Mouse (Mus musculus): Measurements from ENCODE around the gene Cers1. TPM values are rescaled to one million over a fixed set of nuclear protein-coding genes. Genes with fewer than 3 reads are reported as not detected.

Gene Cers1
- polyA plus RNA-seq, 1 experiment from 2014 or later: 42.9 TPM

- WGBS: under 1% methylated on average over 40 of the region's 40 CpGs
Observed at GRCm38 (mm10) chr8:70302358-70302890, 13.2 kb upstream of the Cers1 start, which contains the start of the genes Ddx49 and Cope. TSS of gene Ddx49 (minus strand) at chr8:70302489. TSS of gene Cope (plus strand) at chr8:70302518.

GRCm38 (mm10) chr8:70302901-70303300 is 12.7 kb upstream of the Cers1 start:
- H3K9me3 ChIP-seq (ENCODE audit: control insufficient read depth, low read length): no peaks in the 10 kb centered on the region
- H3K4me1 ChIP-seq (ENCODE audit: control insufficient read depth, insufficient read depth, low read length): peaks cover 19% of the 10 kb centered on the region
- peak; percentile 55 for ATAC-seq (ENCODE audit: low read depth)
- H3K4me2 ChIP-seq (ENCODE audit: low read depth, low read length): peak overlapping the region; percentile 97
- H3K27ac ChIP-seq (ENCODE audit: low read depth, low read length): peak overlapping the region; percentile 56
- WGBS: 6% methylated on average over 16 of the region's 16 CpGs
- H3K9ac ChIP-seq (replicated peaks; ENCODE audit: low read depth, low read length): peak overlapping the region; percentile 70
- H3K27me3 ChIP-seq (ENCODE audit: control insufficient read depth, insufficient read depth, low read length): no peaks in the 10 kb centered on the region
- peak overlapping the region; percentile 85 for H3K4me3 ChIP-seq (ENCODE audit: low read depth, low read length)
- H3K36me3 ChIP-seq (ENCODE audit: control insufficient read depth, insufficient read depth, low read length): peaks cover 44% of the 10 kb centered on the region

More at GRCm38 (mm10) chr8:70302358-70302890, 13.2 kb upstream of the Cers1 start, which contains the start of the genes Ddx49 and Cope:
- Histone ChIP-seq H3K27ac (ENCODE audit: low read depth, low read length) (peak within 1 kb of the TSS; percentile 56), H3K9me3 (ENCODE audit: control insufficient read depth, low read length) (no peaks in the 10 kb centered on the region), H3K4me3 (ENCODE audit: low read depth, low read length) (peak within 1 kb of the TSS; percentile 85), H3K36me3 (ENCODE audit: control insufficient read depth, insufficient read depth, low read length) (peaks cover 44% of the 10 kb centered on the region), H3K4me1 (ENCODE audit: control insufficient read depth, insufficient read depth, low read length) (peaks cover 19% of the 10 kb centered on the region), H3K9ac (replicated peaks; ENCODE audit: low read depth, low read length) (peak within 1 kb of the TSS; percentile 70), H3K27me3 (ENCODE audit: control insufficient read depth, insufficient read depth, low read length) (no peaks in the 10 kb centered on the region), H3K4me2 (ENCODE audit: low read depth, low read length) (peak within 1 kb of the TSS; percentile 97)
- peak; percentile 92 for ATAC-seq (ENCODE audit: low read depth)

- H3K4me1 ChIP-seq (ENCODE audit: control insufficient read depth, insufficient read depth, low read length): no peaks in the 10 kb centered on the region
- WGBS: 38% methylated on average over 2 of the region's 2 CpGs
- H3K4me2 ChIP-seq (ENCODE audit: low read depth, low read length): no peak overlapping the region
- no peaks in the 10 kb centered on the region for H3K9me3 ChIP-seq (ENCODE audit: control insufficient read depth, low read length)
- no peak overlapping the region for H3K4me3 ChIP-seq (ENCODE audit: low read depth, low read length)
- no peaks in the 10 kb centered on the region for H3K27me3 ChIP-seq (ENCODE audit: control insufficient read depth, insufficient read depth, low read length)
- peaks cover 62% of the 10 kb centered on the region for H3K36me3 ChIP-seq (ENCODE audit: control insufficient read depth, insufficient read depth, low read length)
- no peak for ATAC-seq (ENCODE audit: low read depth)
- H3K9ac ChIP-seq (replicated peaks; ENCODE audit: low read depth, low read length): no peak overlapping the region
- no peak overlapping the region for H3K27ac ChIP-seq (ENCODE audit: low read depth, low read length)
Observed at GRCm38 (mm10) chr8:70309311-70309710, 6.3 kb upstream of the Cers1 start.

- Histone ChIP-seq H3K27ac (ENCODE audit: low read depth, low read length) (no peak overlapping the region), H3K4me2 (ENCODE audit: low read depth, low read length) (no peak overlapping the region), H3K4me3 (ENCODE audit: low read depth, low read length) (no peak overlapping the region), H3K27me3 (ENCODE audit: control insufficient read depth, insufficient read depth, low read length) (no peaks in the 10 kb centered on the region), H3K36me3 (ENCODE audit: control insufficient read depth, insufficient read depth, low read length) (peaks cover 26% of the 10 kb centered on the region), H3K9me3 (ENCODE audit: control insufficient read depth, low read length) (no peaks in the 10 kb centered on the region), H3K9ac (replicated peaks; ENCODE audit: low read depth, low read length) (no peak overlapping the region), H3K4me1 (ENCODE audit: control insufficient read depth, insufficient read depth, low read length) (peaks cover 21% of the 10 kb centered on the region)
- no peak for ATAC-seq (ENCODE audit: low read depth)
- WGBS: 86% methylated on average over 2 of the region's 2 CpGs
Observed at GRCm38 (mm10) chr8:70313399-70313798, 2.2 kb upstream of the Cers1 start.

GRCm38 (mm10) chr8:70316511-70317504 is 1.2 kb downstream of the Cers1 start:
- Histone ChIP-seq H3K4me3 (ENCODE audit: low read depth, low read length) (peak overlapping the region; percentile 64), H3K4me1 (ENCODE audit: control insufficient read depth, insufficient read depth, low read length) (peaks cover 21% of the 10 kb centered on the region), H3K27me3 (ENCODE audit: control insufficient read depth, insufficient read depth, low read length) (no peaks in the 10 kb centered on the region), H3K9ac (replicated peaks; ENCODE audit: low read depth, low read length) (peak overlapping the region; percentile 74), H3K27ac (ENCODE audit: low read depth, low read length) (peak overlapping the region; percentile 86), H3K36me3 (ENCODE audit: control insufficient read depth, insufficient read depth, low read length) (peaks cover 16% of the 10 kb centered on the region), H3K9me3 (ENCODE audit: control insufficient read depth, low read length) (no peaks in the 10 kb centered on the region), H3K4me2 (ENCODE audit: low read depth, low read length) (peak overlapping the region; percentile 85)
- WGBS: 10% methylated on average over 15 of the region's 15 CpGs
- peak; percentile 87 for ATAC-seq (ENCODE audit: low read depth)

- Histone ChIP-seq H3K9me3 (ENCODE audit: control insufficient read depth, low read length) (no peaks in the 10 kb centered on the region), H3K27me3 (ENCODE audit: control insufficient read depth, insufficient read depth, low read length) (no peaks in the 10 kb centered on the region), H3K27ac (ENCODE audit: low read depth, low read length) (no peak overlapping the region), H3K4me2 (ENCODE audit: low read depth, low read length) (peak overlapping the region; percentile 85; the same call in 1 of the 2 replicates), H3K9ac (replicated peaks; ENCODE audit: low read depth, low read length) (peak overlapping the region; percentile 74; the same call in 1 of the 2 replicates), H3K4me3 (ENCODE audit: low read depth, low read length) (no peak overlapping the region; the same call in 1 of the 2 replicates), H3K4me1 (ENCODE audit: control insufficient read depth, insufficient read depth, low read length) (peaks cover 21% of the 10 kb centered on the region), H3K36me3 (ENCODE audit: control insufficient read depth, insufficient read depth, low read length) (peaks cover 12% of the 10 kb centered on the region; the same call in 1 of the 2 replicates)
- no peak for ATAC-seq (ENCODE audit: low read depth)
- 90% methylated on average over 5 of the region's 5 CpGs for whole genome bisulfite sequencing
Observed at GRCm38 (mm10) chr8:70317872-70318271, 2.3 kb downstream of the Cers1 start.

GRCm38 (mm10) chr8:70323716-70324115 is 8.1 kb downstream of the Cers1 start:
- no peak overlapping the region for H3K4me2 ChIP-seq (ENCODE audit: low read depth, low read length)
- no peak overlapping the region for H3K9ac ChIP-seq (replicated peaks; ENCODE audit: low read depth, low read length)
- WGBS: 91% methylated on average over 3 of the region's 3 CpGs
- no peaks in the 10 kb centered on the region for H3K27me3 ChIP-seq (ENCODE audit: control insufficient read depth, insufficient read depth, low read length)
- H3K36me3 ChIP-seq (ENCODE audit: control insufficient read depth, insufficient read depth, low read length): peaks cover 24% of the 10 kb centered on the region
- H3K4me1 ChIP-seq (ENCODE audit: control insufficient read depth, insufficient read depth, low read length): no peaks in the 10 kb centered on the region
- ATAC-seq (ENCODE audit: low read depth): no peak
- H3K4me3 ChIP-seq (ENCODE audit: low read depth, low read length): no peak overlapping the region
- no peaks in the 10 kb centered on the region for H3K9me3 ChIP-seq (ENCODE audit: control insufficient read depth, low read length)
- no peak overlapping the region for H3K27ac ChIP-seq (ENCODE audit: low read depth, low read length)

GRCm38 (mm10) chr8:70327512-70327911 is 11.9 kb downstream of the Cers1 start:
- Histone ChIP-seq H3K4me2 (ENCODE audit: low read depth, low read length) (no peak overlapping the region), H3K9ac (replicated peaks; ENCODE audit: low read depth, low read length) (no peak overlapping the region), H3K36me3 (ENCODE audit: control insufficient read depth, insufficient read depth, low read length) (peaks cover 45% of the 10 kb centered on the region), H3K4me3 (ENCODE audit: low read depth, low read length) (no peak overlapping the region), H3K27ac (ENCODE audit: low read depth, low read length) (no peak overlapping the region), H3K27me3 (ENCODE audit: control insufficient read depth, insufficient read depth, low read length) (no peaks in the 10 kb centered on the region), H3K4me1 (ENCODE audit: control insufficient read depth, insufficient read depth, low read length) (peaks cover 21% of the 10 kb centered on the region), H3K9me3 (ENCODE audit: control insufficient read depth, low read length) (no peaks in the 10 kb centered on the region)
- WGBS: 95% methylated on average over 6 of the region's 6 CpGs
- ATAC-seq (ENCODE audit: low read depth): no peak

Data from neural tube, embryonic 14.5 days (tissue).